Mouse (Mus musculus): ENCODE measurements around the gene Ggact.

The Ggact gene

GRCm38 (mm10) chr14:122825464-122825863 is 88.1 kb downstream of the Ggact start:
- in situ Hi-C loops (cut with MboI; ENCODE audit: low pct_unique_long_range_greater_than_20kb in 1 of 2, low sequenced_read_pairs in 2 of 2, unreplicated experiment in 1 of 2) = no loop called here

- in situ Hi-C loops (cut with MboI; ENCODE audit: low pct_unique_long_range_greater_than_20kb in 1 of 2, low sequenced_read_pairs in 2 of 2, unreplicated experiment in 1 of 2) = no loop called here
These were observed 89.8 kb downstream of the Ggact start for GRCm38 (mm10) chr14:122823791-122824190.

GRCm38 (mm10) chr14:122821002-122821401 is 92.6 kb downstream of the Ggact start:
- in situ Hi-C loops (cut with MboI; ENCODE audit: low pct_unique_long_range_greater_than_20kb in 1 of 2, low sequenced_read_pairs in 2 of 2, unreplicated experiment in 1 of 2) = no loop called here

GRCm38 (mm10) chr14:122800296-122800695 is 113.3 kb downstream of the Ggact start:
- in situ Hi-C loops (cut with MboI; ENCODE audit: low pct_unique_long_range_greater_than_20kb in 1 of 2, low sequenced_read_pairs in 2 of 2, unreplicated experiment in 1 of 2) = no loop called here

GRCm38 (mm10) chr14:122793368-122793767 is 120.2 kb downstream of the Ggact start:
- in situ Hi-C loops (cut with MboI; ENCODE audit: low pct_unique_long_range_greater_than_20kb in 1 of 2, low sequenced_read_pairs in 2 of 2, unreplicated experiment in 1 of 2) = no loop called here

- in situ Hi-C loops (cut with MboI; ENCODE audit: low pct_unique_long_range_greater_than_20kb in 1 of 2, low sequenced_read_pairs in 2 of 2, unreplicated experiment in 1 of 2) = no loop called here
These were observed 123.4 kb downstream of the Ggact start for GRCm38 (mm10) chr14:122790111-122790510.

- in situ Hi-C loops (cut with MboI; ENCODE audit: low pct_unique_long_range_greater_than_20kb in 1 of 2, low sequenced_read_pairs in 2 of 2, unreplicated experiment in 1 of 2) = no loop called here
These were observed 125.4 kb downstream of the Ggact start for GRCm38 (mm10) chr14:122788199-122788598.

GRCm38 (mm10) chr14:122784701-122785100 is 128.9 kb downstream of the Ggact start:
- in situ Hi-C loops (cut with MboI; ENCODE audit: low pct_unique_long_range_greater_than_20kb in 1 of 2, low sequenced_read_pairs in 2 of 2, unreplicated experiment in 1 of 2) = no loop called here

- in situ Hi-C loops (cut with MboI; ENCODE audit: low pct_unique_long_range_greater_than_20kb in 1 of 2, low sequenced_read_pairs in 2 of 2, unreplicated experiment in 1 of 2) = no loop called here
These were observed 147.1 kb downstream of the Ggact start for GRCm38 (mm10) chr14:122766448-122766847.

Data from mouse embryonic stem cell (cell line).